Mouse (Mus musculus): ENCODE results near the gene Dpyd. TPM values are rescaled to one million over a fixed set of nuclear protein-coding genes. Genes with fewer than 3 reads are reported as not detected.

The Dpyd gene
- polyA plus RNA-seq, 1 experiment, result 1.7 TPM

- TF ChIP-seq POLR2A (IDR thresholded peaks at IDR 0.05; ENCODE audit: extremely low read depth, insufficient read depth, low read length) (no peak), CTCF (IDR thresholded peaks at IDR 0.05; ENCODE audit: extremely low read depth, insufficient read depth, low read length) (no peak)
- Histone ChIP-seq H3K4me1 (ENCODE audit: control insufficient read depth, insufficient read depth, low read length) (no peaks in the 10 kb centered on the region), H3K27ac (ENCODE audit: insufficient read depth, low read length) (no peak overlapping the region), H3K4me3 (ENCODE audit: insufficient read depth, low read length) (no peak overlapping the region; the same call in 1 of the 2 replicates)
Observed at GRCm38 (mm10) chr3:119154604-119155444, 592.9 kb downstream of the Dpyd start.

GRCm38 (mm10) chr3:119158670-119159069, 596.7 kb downstream of the Dpyd start:
- Histone ChIP-seq H3K4me1 (ENCODE audit: control insufficient read depth, insufficient read depth, low read length) (no peaks in the 10 kb centered on the region), H3K4me3 (ENCODE audit: insufficient read depth, low read length) (no peak overlapping the region), H3K27ac (ENCODE audit: insufficient read depth, low read length) (no peak overlapping the region)
- TF ChIP-seq CTCF (IDR thresholded peaks at IDR 0.05; ENCODE audit: extremely low read depth, insufficient read depth, low read length), result no peak
- no peak for TF ChIP-seq POLR2A (IDR thresholded peaks at IDR 0.05; ENCODE audit: extremely low read depth, insufficient read depth, low read length)

DNA sequence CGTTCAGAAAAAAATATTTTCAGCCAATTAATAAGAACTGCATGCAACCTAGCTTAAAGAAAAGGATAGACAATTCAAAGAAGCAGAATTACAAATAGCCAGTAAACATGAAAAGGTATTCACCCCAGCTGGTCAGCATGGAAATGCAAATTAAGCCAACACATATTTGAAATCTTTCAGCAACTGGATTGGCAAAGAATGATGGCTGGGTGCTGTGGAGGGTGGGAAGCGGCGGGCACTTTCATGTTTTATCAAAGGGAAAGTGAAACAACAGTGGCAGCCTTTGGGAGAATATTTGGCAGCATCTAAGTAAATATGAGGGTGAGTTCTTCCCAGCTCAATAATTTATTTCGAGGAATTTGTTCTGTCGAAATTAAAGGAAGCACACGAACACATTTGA, 603.8 kb downstream of the Dpyd start:
- Histone ChIP-seq H3K4me3 (ENCODE audit: insufficient read depth, low read length) (no peak overlapping the region), H3K27ac (ENCODE audit: insufficient read depth, low read length) (no peak overlapping the region)
- TF ChIP-seq CTCF (IDR thresholded peaks at IDR 0.05; ENCODE audit: extremely low read depth, insufficient read depth, low read length) (no peak), POLR2A (IDR thresholded peaks at IDR 0.05; ENCODE audit: extremely low read depth, insufficient read depth, low read length) (no peak)

GRCm38 (mm10) chr3:119168166-119168565, 606.2 kb downstream of the Dpyd start:
- TF ChIP-seq POLR2A (IDR thresholded peaks at IDR 0.05; ENCODE audit: extremely low read depth, insufficient read depth, low read length), result no peak
- TF ChIP-seq CTCF (IDR thresholded peaks at IDR 0.05; ENCODE audit: extremely low read depth, insufficient read depth, low read length), result no peak

More for the DNA sequence above, 603.8 kb downstream of the Dpyd start:
- H3K4me1 ChIP-seq (ENCODE audit: control insufficient read depth, insufficient read depth, low read length), result no peaks in the 10 kb centered on the region

DNA sequence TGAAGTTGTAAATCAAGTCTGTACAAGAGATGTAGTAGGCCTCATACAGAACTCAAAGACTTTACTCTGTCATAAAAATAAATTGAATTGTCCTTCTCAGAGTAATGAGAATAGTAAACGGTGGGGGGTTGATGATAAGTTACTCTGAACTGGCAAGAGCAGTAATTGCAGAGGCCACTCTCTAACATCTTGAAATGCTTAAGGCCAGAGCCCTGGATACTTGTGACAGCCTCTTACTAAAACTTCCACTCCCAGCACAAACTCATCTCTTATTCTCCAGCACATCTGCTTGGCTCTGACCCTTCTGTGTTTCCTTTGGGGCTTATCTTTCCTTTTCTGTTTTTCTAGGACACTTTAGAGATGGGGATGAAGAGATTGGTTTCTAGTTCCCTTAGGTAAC, 606.7 kb downstream of the Dpyd start:
- no peak overlapping the region for H3K4me3 ChIP-seq (ENCODE audit: insufficient read depth, low read length)
- TF ChIP-seq POLR2A (IDR thresholded peaks at IDR 0.05; ENCODE audit: extremely low read depth, insufficient read depth, low read length) (no peak), CTCF (IDR thresholded peaks at IDR 0.05; ENCODE audit: extremely low read depth, insufficient read depth, low read length) (no peak)
- no peak overlapping the region for H3K27ac ChIP-seq (ENCODE audit: insufficient read depth, low read length)
- H3K4me1 ChIP-seq (ENCODE audit: control insufficient read depth, insufficient read depth, low read length), result no peaks in the 10 kb centered on the region

More at GRCm38 (mm10) chr3:119168166-119168565, 606.2 kb downstream of the Dpyd start:
- no peak overlapping the region for H3K27ac ChIP-seq (ENCODE audit: insufficient read depth, low read length)
- H3K4me3 ChIP-seq (ENCODE audit: insufficient read depth, low read length), result no peak overlapping the region
- no peaks in the 10 kb centered on the region for H3K4me1 ChIP-seq (ENCODE audit: control insufficient read depth, insufficient read depth, low read length)

DNA sequence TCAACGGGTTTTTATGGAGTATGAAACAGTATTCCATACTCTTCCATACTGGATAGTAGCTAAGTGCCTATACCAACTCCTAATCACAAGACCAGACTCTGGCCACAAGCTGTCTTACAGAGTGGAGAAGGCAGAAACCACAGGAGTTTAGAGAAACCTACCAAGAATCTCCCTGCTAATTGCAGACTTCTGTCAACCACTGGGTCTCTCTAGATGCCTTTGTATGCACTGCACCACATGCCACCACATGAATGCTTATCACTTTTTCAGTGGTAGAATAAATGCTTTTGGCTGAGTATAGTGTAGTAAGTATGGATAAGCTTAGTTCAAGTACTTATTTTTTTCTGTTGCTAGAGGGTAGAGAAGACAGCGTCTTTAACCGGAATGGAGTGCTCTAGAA, 621.3 kb downstream of the Dpyd start:
- Histone ChIP-seq H3K4me3 (ENCODE audit: insufficient read depth, low read length) (no peak overlapping the region), H3K27ac (ENCODE audit: insufficient read depth, low read length) (no peak overlapping the region), H3K4me1 (ENCODE audit: control insufficient read depth, insufficient read depth, low read length) (no peaks in the 10 kb centered on the region)
- TF ChIP-seq POLR2A (IDR thresholded peaks at IDR 0.05; ENCODE audit: extremely low read depth, insufficient read depth, low read length) (no peak), CTCF (IDR thresholded peaks at IDR 0.05; ENCODE audit: extremely low read depth, insufficient read depth, low read length) (no peak)

GRCm38 (mm10) chr3:119194071-119194470, 632.1 kb downstream of the Dpyd start:
- no peak for TF ChIP-seq CTCF (IDR thresholded peaks at IDR 0.05; ENCODE audit: extremely low read depth, insufficient read depth, low read length)
- no peak for TF ChIP-seq POLR2A (IDR thresholded peaks at IDR 0.05; ENCODE audit: extremely low read depth, insufficient read depth, low read length)
- Histone ChIP-seq H3K4me1 (ENCODE audit: control insufficient read depth, insufficient read depth, low read length) (no peaks in the 10 kb centered on the region), H3K27ac (ENCODE audit: insufficient read depth, low read length) (no peak overlapping the region), H3K4me3 (ENCODE audit: insufficient read depth, low read length) (no peak overlapping the region)

- TF ChIP-seq CTCF (IDR thresholded peaks at IDR 0.05; ENCODE audit: extremely low read depth, insufficient read depth, low read length) (no peak), POLR2A (IDR thresholded peaks at IDR 0.05; ENCODE audit: extremely low read depth, insufficient read depth, low read length) (no peak)
- Histone ChIP-seq H3K4me3 (ENCODE audit: insufficient read depth, low read length) (no peak overlapping the region), H3K4me1 (ENCODE audit: control insufficient read depth, insufficient read depth, low read length) (no peaks in the 10 kb centered on the region), H3K27ac (ENCODE audit: insufficient read depth, low read length) (no peak overlapping the region)
Observed at GRCm38 (mm10) chr3:119195613-119196012, 633.7 kb downstream of the Dpyd start.

GRCm38 (mm10) chr3:119220763-119221412, 659.0 kb downstream of the Dpyd start:
- Histone ChIP-seq H3K27ac (ENCODE audit: insufficient read depth, low read length) (no peak overlapping the region), H3K4me3 (ENCODE audit: insufficient read depth, low read length) (no peak overlapping the region), H3K4me1 (ENCODE audit: control insufficient read depth, insufficient read depth, low read length) (no peaks in the 10 kb centered on the region)
- TF ChIP-seq POLR2A (IDR thresholded peaks at IDR 0.05; ENCODE audit: extremely low read depth, insufficient read depth, low read length) (no peak), CTCF (IDR thresholded peaks at IDR 0.05; ENCODE audit: extremely low read depth, insufficient read depth, low read length) (no peak)

DNA sequence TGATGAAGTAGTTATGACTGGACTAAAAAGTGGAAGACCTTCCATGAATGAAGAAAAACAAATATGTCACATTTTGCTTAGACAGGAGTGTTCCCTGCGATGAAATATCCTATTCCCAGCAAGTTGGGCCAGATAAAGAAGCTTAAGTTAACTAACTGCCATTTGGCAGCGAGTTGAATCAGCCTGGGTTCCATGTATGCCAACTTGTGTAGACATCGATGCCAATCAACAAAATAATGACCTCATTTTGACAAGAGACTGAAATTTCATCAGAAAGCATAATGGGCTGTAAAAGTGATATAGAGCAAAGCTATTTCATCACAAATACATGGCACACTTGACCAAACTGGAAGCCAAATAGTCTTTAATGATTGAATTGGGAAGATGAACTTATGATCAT, 681.3 kb downstream of the Dpyd start:
- Histone ChIP-seq H3K4me3 (ENCODE audit: insufficient read depth, low read length) (no peak overlapping the region), H3K4me1 (ENCODE audit: control insufficient read depth, insufficient read depth, low read length) (no peaks in the 10 kb centered on the region), H3K27ac (ENCODE audit: insufficient read depth, low read length) (no peak overlapping the region)
- TF ChIP-seq POLR2A (IDR thresholded peaks at IDR 0.05; ENCODE audit: extremely low read depth, insufficient read depth, low read length), result no peak
- no peak for TF ChIP-seq CTCF (IDR thresholded peaks at IDR 0.05; ENCODE audit: extremely low read depth, insufficient read depth, low read length)
